Mouse (Mus musculus) stomach, postnatal 0 days (tissue): Measurements from ENCODE around the gene Frmd4b. TPM values are rescaled to one million over a fixed set of nuclear protein-coding genes. Genes with fewer than 3 reads are reported as not detected.

ENCODE experiments used
- ATAC-seq: fragments of 200-750 bp; cut with Nextera tagmentation; 2 replicates; pipeline ENCODE4 v1.8.0; 2017; ENCODE audit not compliant: low FRiP score, low TSS enrichment
- DNase-seq: peaks from one replicate; pipeline ENCODE4 v3.0.0-alpha.2; 2016; ENCODE audit warnings: low spot score
- H3K27ac ChIP-seq: fragments of 300-500 bp; sonication (generic); replicated peaks from 2 replicates; pipeline ENCODE4 v1.5.1; 2014; ENCODE audit warnings: mild to moderate bottlenecking, control low read depth
- H3K27me3 ChIP-seq: fragments of 300-500 bp; sonication (generic); 2 replicates; pipeline ENCODE4 v1.6.1; 2014; ENCODE audit warnings: low read length; ENCODE audit not compliant: control insufficient read depth, insufficient read depth
- H3K36me3 ChIP-seq: fragments of 300-500 bp; sonication (generic); 2 replicates; pipeline ENCODE4 v1.6.1; 2014; ENCODE audit warnings: low read length, mixed read lengths; ENCODE audit not compliant: control insufficient read depth, insufficient read depth
- H3K4me1 ChIP-seq: fragments of 300-500 bp; sonication (generic); replicated peaks from 2 replicates; pipeline ENCODE4 v1.6.1; 2014; ENCODE audit warnings: antibody characterized with exemption; ENCODE audit not compliant: control insufficient read depth, insufficient read depth
- H3K4me2 ChIP-seq: fragments of 300-500 bp; sonication (generic); replicated peaks from 2 replicates; pipeline ENCODE4 v1.6.1; 2014; ENCODE audit warnings: low read depth, mild to moderate bottlenecking, control low read depth, moderate library complexity
- H3K4me3 ChIP-seq: fragments of 300-500 bp; sonication (generic); 2 replicates; pipeline ENCODE4 v1.5.1; 2014; ENCODE audit warnings: low read depth, low read length, control low read depth
- H3K9ac ChIP-seq: fragments of 300-500 bp; sonication (generic); 2 replicates; pipeline ENCODE4 v1.6.1; 2014; ENCODE audit warnings: mild to moderate bottlenecking, low read length, control low read depth, mixed read lengths
- H3K9me3 ChIP-seq: fragments of 300-500 bp; sonication (generic); 2 replicates; pipeline ENCODE4 v1.6.1; 2016; ENCODE audit warnings: low read length; ENCODE audit not compliant: control insufficient read depth
- CTCF ChIP-seq: IDR thresholded peaks from 2 replicates; pipeline ENCODE4 v1.5.1; 2016; ENCODE audit warnings: antibody characterized with exemption, low read depth, mild to moderate bottlenecking, moderate library complexity
- EP300 ChIP-seq: optimal IDR thresholded peaks from 2 replicates; pipeline ENCODE3; 2016; ENCODE audit warnings: antibody characterized with exemption
- WGBS: fragments of 180-500 bp; shearing (Covaris S2); extraction: QIAGEN DNeasy Blood & Tissue Kit; methylation state at CpG from one replicate; pipeline ENCODE4 v1.1.7; 2014; 5-methylcytosine and 5-hydroxymethylcytosine counted together
- polyA plus RNA-seq: library from polyadenylated mRNA; unstranded; fragments of >200 nt; fragmentation: Nextera tagmentation; extraction: Ambion mirVana; gene quantifications from 2 replicates; pipeline ENCODE4 v1.2.1, GENCODE M21; 2015

The Frmd4b gene
- polyA plus RNA-seq, 1 experiment from 2014 or later = 11.2 TPM

DNA sequence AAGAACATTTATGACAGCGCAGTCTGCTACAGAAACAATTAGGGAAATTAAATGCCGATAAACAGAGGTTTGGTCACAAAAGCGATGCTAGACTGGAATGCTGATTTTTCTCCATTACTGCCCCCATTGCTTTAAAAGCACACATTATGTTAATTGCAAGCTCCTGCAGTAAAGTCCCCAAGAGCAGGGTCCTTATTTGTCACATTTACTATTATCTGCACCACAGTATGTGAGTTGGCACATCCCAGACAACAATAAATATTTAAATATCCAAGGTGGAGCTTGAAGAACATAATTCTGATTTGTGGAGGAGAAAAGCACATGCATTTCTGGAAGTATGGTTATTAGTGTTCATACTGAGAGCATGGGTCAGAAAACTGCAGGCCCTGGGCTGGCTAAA lies 64.8 kb downstream of the Frmd4b start:
- H3K4me2 ChIP-seq = no peak overlapping the region
- no peaks in the 10 kb centered on the region for H3K4me1 ChIP-seq
- no peaks in the 10 kb centered on the region for H3K27me3 ChIP-seq
- DNase-seq (no peak), ATAC-seq (no peak)
- WGBS = 68% methylated on average over 3 of the region's 3 CpGs
- H3K4me3 ChIP-seq = no peak overlapping the region
- no peaks in the 10 kb centered on the region for H3K36me3 ChIP-seq
- H3K9ac ChIP-seq = no peak overlapping the region
- H3K9me3 ChIP-seq = no peaks in the 10 kb centered on the region
- no peak overlapping the region for H3K27ac ChIP-seq
- TF ChIP-seq CTCF (no peak), EP300 (no peak)

DNA sequence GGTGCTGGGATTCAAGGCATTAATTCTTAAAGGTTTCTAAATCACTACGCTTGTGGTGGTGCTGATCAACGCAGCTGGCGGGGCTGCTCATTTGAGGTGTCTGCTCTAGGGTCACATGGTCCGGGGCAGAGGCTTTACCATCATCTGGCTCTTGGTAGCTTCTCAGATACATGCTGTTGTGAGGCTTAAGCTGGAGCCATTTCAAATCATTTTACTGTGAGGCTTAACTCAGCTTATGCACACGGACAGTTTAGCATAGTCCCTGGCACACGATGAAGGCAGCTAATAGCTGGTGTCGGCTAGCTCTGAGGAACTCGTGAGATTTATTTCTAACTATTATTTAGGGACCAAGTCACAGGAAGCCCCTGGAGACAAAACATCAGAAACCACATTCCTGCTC lies 65.5 kb downstream of the Frmd4b start:
- no peak overlapping the region for H3K4me2 ChIP-seq
- 48% methylated on average over 8 of the region's 8 CpGs for WGBS
- TF ChIP-seq CTCF (no peak), EP300 (peak; percentile 20)
- H3K4me3 ChIP-seq = no peak overlapping the region
- no peak overlapping the region for H3K9ac ChIP-seq
- no peaks in the 10 kb centered on the region for H3K9me3 ChIP-seq
- H3K4me1 ChIP-seq = no peaks in the 10 kb centered on the region
- H3K36me3 ChIP-seq = no peaks in the 10 kb centered on the region
- no peaks in the 10 kb centered on the region for H3K27me3 ChIP-seq
- no peak overlapping the region for H3K27ac ChIP-seq
- ATAC-seq (no peak; the same call in 1 of the 2 replicates), DNase-seq (no peak)

- Histone ChIP-seq H3K36me3 (no peaks in the 10 kb centered on the region), H3K27me3 (no peaks in the 10 kb centered on the region), H3K4me3 (no peak overlapping the region), H3K4me1 (no peaks in the 10 kb centered on the region), H3K9me3 (no peaks in the 10 kb centered on the region), H3K27ac (no peak overlapping the region), H3K9ac (no peak overlapping the region), H3K4me2 (no peak overlapping the region)
- WGBS = 85% methylated on average over 4 of the region's 4 CpGs
- no peak for TF ChIP-seq CTCF
- TF ChIP-seq EP300 = no peak
- no peak for DNase-seq
- ATAC-seq = no peak
Observed at GRCm38 (mm10) chr6:97551161-97551560, 66.2 kb downstream of the Frmd4b start.

- Histone ChIP-seq H3K4me1 (no peaks in the 10 kb centered on the region), H3K27me3 (no peaks in the 10 kb centered on the region), H3K36me3 (no peaks in the 10 kb centered on the region), H3K4me2 (no peak overlapping the region), H3K9ac (no peak overlapping the region), H3K4me3 (no peak overlapping the region), H3K9me3 (no peaks in the 10 kb centered on the region), H3K27ac (no peak overlapping the region)
- DNase-seq (no peak), ATAC-seq (no peak)
- no peak for TF ChIP-seq EP300
- TF ChIP-seq CTCF = no peak
- WGBS = 73% methylated on average over 2 of the region's 2 CpGs
Observed at GRCm38 (mm10) chr6:97540458-97540857, 76.9 kb downstream of the Frmd4b start.

DNA sequence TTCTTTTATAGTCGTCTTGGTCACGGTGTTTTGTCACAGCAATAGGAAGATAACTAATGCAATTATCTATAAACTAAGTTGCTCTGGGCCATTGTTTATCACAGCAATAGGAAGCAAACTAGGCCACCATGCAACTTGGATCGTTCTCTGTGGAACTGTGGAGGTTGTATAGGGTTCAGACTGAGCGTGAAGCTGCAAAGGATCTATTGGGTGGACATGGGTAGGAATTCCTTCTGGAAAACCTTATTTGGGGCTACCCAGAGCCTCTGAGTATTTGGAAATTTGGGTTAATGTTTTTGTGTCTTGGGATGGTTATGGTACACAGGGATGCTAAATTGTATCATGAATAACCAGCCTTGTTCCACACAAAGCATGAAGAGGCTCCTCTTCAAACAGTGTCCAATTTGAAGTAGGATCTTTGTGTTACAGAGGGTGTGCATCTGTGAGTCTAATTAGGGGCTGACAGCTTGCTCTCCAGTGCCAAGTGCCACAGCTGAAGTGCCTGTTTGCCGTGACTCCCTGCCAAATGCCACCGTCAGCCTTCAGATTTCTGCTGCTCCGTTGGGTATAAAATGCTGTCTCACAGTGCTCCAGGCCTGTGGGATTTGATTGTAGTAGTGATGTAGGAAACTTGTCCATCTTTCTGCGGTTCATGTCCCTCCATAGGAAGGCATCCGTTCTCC lies 81.4 kb downstream of the Frmd4b start:
- WGBS = 90% methylated on average over 9 of the region's 9 CpGs
- Histone ChIP-seq H3K27me3 (no peaks in the 10 kb centered on the region), H3K9ac (no peak overlapping the region), H3K4me3 (no peak overlapping the region), H3K9me3 (no peaks in the 10 kb centered on the region), H3K4me1 (no peaks in the 10 kb centered on the region), H3K36me3 (no peaks in the 10 kb centered on the region), H3K27ac (no peak overlapping the region), H3K4me2 (no peak overlapping the region)
- ATAC-seq = no peak
- TF ChIP-seq CTCF (no peak), EP300 (no peak)
- DNase-seq = no peak

GRCm38 (mm10) chr6:97531043-97531442 lies 86.3 kb downstream of the Frmd4b start:
- no peak for DNase-seq
- 41% methylated on average over 4 of the region's 4 CpGs for WGBS
- TF ChIP-seq CTCF (no peak), EP300 (no peak)
- Histone ChIP-seq H3K27me3 (no peaks in the 10 kb centered on the region), H3K4me1 (no peaks in the 10 kb centered on the region), H3K4me2 (no peak overlapping the region), H3K9ac (no peak overlapping the region), H3K36me3 (no peaks in the 10 kb centered on the region), H3K27ac (no peak overlapping the region), H3K4me3 (no peak overlapping the region), H3K9me3 (no peaks in the 10 kb centered on the region)
- 0 out of 2 replicates have a peak, but pooled peaks have one; percentile 47 for ATAC-seq
